Mouse (Mus musculus): ENCODE data around the gene Enho. TPM values are rescaled to one million over a fixed set of nuclear protein-coding genes. Genes with fewer than 3 reads are reported as not detected.
"Not testable (repeated sequence)": the region's sequence is repeated elsewhere in the genome, so short reads cannot be mapped to it uniquely, and the experiment has no call there.

Enho gene
- total RNA-seq (2021): 10 to 100 TPM; 12.7 to 15.7 TPM
- long read RNA-seq, experiment 1, transcript Enho-201 (2 exons, 1,269 nt): major isoform, 51 of 56 reads
- long read RNA-seq, experiment 1, partial matches to known transcripts: 5 of 56 reads
- long read RNA-seq, experiment 1, other reads (novel, unspliced or antisense): 0 of 56 reads
- long read RNA-seq, experiment 2, transcript Enho-201 (2 exons, 1,269 nt): major isoform, 28 of 33 reads
- long read RNA-seq, experiment 2, partial matches to known transcripts: 5 of 33 reads
- long read RNA-seq, experiment 2, other reads (novel, unspliced or antisense): 0 of 33 reads

GRCm38 (mm10) chr4:41639913-41640507, at the start of gene Enho:
Enho (minus strand) TSS chr4:41640324.
- DNase-seq: peak; percentile 94

GRCm38 (mm10) chr4:41688562-41688961, 48.4 kb upstream of the Enho start:
- DNase-seq: not testable (repeated sequence)

- DNase-seq: not testable (repeated sequence)
These were observed 45.9 kb upstream of the Enho start for GRCm38 (mm10) chr4:41685882-41686492.

- DNase-seq: not testable (repeated sequence)
These were observed 44.9 kb upstream of the Enho start for GRCm38 (mm10) chr4:41684931-41685453.

GRCm38 (mm10) chr4:41684131-41684930, 44.2 kb upstream of the Enho start:
- DNase-seq: not testable (repeated sequence)

GRCm38 (mm10) chr4:41683303-41683702, 43.2 kb upstream of the Enho start:
- DNase-seq: not testable (repeated sequence)

- DNase-seq: no peak
These were observed 42.7 kb upstream of the Enho start for GRCm38 (mm10) chr4:41682789-41683188.

- DNase-seq: no peak
These were observed 41.8 kb upstream of the Enho start for GRCm38 (mm10) chr4:41681947-41682346.

- no peak for DNase-seq
These were observed 41.1 kb upstream of the Enho start for GRCm38 (mm10) chr4:41681176-41681575.

GRCm38 (mm10) chr4:41679291-41679690, 39.2 kb upstream of the Enho start:
- no peak for DNase-seq

GRCm38 (mm10) chr4:41678863-41679262, 38.7 kb upstream of the Enho start:
- DNase-seq: no peak

- no peak for DNase-seq
These were observed 37.0 kb upstream of the Enho start for GRCm38 (mm10) chr4:41677006-41677629.

- no peak for DNase-seq
These were observed 36.3 kb upstream of the Enho start for GRCm38 (mm10) chr4:41676248-41677005.

- no peak for DNase-seq
These were observed 33.1 kb upstream of the Enho start for GRCm38 (mm10) chr4:41673186-41673585.

- no peak for DNase-seq
These were observed 32.4 kb upstream of the Enho start for GRCm38 (mm10) chr4:41672522-41672963.

- DNase-seq: no peak
These were observed 31.9 kb upstream of the Enho start for GRCm38 (mm10) chr4:41671963-41672480.

GRCm38 (mm10) chr4:41671500-41671899, 31.4 kb upstream of the Enho start:
- DNase-seq: no peak

GRCm38 (mm10) chr4:41670836-41671235, 30.7 kb upstream of the Enho start:
- no peak for DNase-seq

GRCm38 (mm10) chr4:41666646-41667045, 26.5 kb upstream of the Enho start:
- peak; percentile 76 for DNase-seq

- DNase-seq: peak; percentile 73
These were observed 25.0 kb upstream of the Enho start for GRCm38 (mm10) chr4:41665009-41665675.
